Mouse (Mus musculus) CH12F3 (cell line): ENCODE data around the gene Nox3.

Experiments
- in situ Hi-C: fragments of 300-500 bp; cut with MboI; formaldehyde crosslinking; loops from 2 replicates; pipeline ENCODE4 v1.14.3; 2020; ENCODE audit warnings: low sequenced_read_pairs

Nox3 gene

DNA sequence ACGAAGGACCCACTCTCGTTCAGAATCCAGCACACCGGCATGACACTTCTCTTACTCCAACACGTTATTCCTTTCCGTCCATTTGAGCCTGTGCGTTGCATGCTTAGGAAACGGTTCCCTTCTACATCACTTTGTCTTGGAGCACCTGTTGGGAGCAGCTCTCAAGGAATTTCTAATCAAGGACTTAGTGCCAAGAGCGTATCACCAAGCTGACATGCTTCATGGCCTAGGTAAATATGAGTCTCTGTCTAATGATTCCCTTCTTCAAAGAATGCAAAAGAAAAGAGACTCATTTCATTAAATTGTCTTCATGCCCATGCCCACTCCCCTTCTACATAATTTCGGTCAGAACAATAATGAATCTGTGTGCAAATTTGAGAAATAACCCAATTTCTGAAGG is at the start of gene Nox3:
Gene Nox3 (minus strand): TSS at position 101 of the 400 bp plus-strand sequence.
- in situ Hi-C loops = no loop called here

DNA sequence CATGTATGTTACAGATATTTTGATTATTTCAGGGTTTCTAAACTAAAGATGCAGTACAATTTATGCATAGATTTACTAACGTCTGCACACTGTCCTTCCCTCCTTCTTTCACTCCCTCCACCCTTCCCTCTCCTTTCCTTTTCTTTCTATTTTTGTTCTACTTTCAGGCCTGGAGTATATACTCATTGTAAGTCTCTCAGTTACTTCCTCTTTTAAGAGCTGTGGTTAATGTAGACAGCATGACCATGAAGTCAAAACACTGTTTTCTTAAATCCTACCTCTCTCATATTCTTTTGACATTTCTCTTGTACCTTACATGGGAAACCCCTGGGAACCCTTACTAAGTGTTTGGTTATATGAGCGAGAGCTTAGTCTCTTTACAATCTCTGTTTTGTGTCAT is 48.3 kb upstream of the Nox3 start:
- in situ Hi-C loops = no loop called here

DNA sequence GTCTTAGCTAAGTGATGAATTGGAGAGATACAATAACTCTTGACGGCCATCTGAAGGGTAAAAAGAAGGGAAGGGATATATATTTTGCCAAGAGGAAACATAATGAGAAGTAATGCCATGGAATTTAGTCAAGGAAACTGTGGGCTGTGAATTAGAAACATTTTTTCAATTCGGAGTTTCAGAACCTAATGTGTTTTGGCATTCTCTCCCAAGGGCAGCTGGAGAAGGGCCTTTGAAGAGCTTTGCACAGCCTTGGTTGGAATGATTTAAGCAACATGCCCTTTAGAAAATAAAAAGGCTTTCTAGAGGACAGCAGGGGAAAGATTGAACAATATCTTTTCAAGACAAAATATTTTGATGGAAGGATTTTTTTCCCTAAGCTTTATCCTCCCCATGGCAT is 40.9 kb upstream of the Nox3 start:
- in situ Hi-C loops = no loop called here

DNA sequence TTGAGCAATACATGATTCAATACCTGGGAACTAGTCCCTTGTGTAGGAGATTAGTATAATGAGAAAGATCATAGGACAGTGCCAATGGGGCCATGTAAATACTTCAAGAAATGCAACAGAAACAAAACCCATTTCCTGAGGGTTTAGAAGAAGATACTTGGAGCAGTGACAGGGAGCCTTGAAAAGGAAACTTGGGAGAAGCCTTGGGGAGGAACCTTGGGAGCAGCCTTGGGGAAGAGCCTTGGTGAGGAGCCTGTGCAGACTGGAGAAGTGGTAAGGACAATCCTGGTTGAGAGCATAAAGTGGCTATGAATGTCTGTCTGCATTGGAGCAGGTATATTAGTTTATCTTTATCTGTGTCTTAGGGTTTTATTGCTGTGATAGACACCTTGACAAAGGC is 38.2 kb upstream of the Nox3 start:
- in situ Hi-C loops = no loop called here

DNA sequence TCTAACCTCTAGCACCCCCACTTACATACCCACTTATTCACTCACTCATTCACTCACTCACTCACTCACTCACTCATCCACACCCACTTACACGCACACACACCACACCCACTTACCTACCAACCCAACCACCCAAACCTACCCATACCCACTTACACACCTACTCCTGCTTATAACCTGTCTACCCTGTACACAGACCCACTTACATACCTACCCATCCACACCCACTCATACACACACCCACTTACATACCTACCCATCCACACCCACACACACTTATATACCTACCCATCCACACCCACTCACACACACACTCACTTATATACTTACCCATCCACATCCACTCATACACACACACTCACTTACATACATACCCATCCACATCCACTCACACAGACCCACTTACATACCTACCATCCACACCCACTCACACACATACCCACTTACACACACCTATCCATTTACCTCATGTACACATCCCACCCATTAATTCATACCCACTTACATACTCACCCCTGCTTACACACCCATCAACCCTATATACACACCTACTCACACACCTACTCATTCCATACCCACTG is 9.4 kb upstream of the Nox3 start:
- in situ Hi-C loops = no loop called here

DNA sequence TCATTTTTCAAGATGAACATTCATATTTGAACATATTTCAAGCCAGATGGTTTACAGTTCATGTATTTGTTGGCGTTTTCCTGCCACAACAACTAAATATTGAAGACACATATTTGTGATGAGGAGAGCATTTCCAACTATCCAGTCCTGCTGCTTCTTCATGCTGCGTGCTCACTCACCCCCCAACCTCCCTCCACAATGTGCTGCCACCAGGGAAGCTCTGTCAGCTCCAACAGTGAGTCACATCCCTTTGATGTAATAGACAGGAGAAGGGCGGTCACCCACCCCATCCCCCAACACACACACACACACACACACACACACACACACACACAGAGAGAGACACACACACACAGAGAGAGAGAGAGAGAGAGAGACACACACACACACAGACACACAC is 6.3 kb upstream of the Nox3 start:
- in situ Hi-C loops = no loop called here

DNA sequence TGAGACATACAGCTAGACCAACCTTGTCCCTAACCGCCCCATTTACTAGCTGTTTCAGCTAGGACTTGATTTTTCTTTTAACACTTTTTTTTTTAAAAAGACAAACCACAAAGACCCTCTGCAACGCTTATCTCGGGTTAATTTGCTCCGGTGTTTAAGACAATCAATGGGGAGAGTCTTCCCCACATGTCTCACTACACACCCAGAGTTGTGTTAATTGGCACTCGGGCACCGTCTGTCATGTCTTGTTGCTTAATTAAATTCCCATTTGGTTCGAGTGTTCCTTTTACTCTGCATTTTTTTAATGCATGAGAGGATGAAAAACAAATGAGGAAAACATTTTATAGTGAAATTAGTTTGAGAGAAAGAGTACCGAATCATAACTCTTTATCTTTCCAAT is 3.2 kb downstream of the Nox3 start:
- in situ Hi-C loops = no loop called here

DNA sequence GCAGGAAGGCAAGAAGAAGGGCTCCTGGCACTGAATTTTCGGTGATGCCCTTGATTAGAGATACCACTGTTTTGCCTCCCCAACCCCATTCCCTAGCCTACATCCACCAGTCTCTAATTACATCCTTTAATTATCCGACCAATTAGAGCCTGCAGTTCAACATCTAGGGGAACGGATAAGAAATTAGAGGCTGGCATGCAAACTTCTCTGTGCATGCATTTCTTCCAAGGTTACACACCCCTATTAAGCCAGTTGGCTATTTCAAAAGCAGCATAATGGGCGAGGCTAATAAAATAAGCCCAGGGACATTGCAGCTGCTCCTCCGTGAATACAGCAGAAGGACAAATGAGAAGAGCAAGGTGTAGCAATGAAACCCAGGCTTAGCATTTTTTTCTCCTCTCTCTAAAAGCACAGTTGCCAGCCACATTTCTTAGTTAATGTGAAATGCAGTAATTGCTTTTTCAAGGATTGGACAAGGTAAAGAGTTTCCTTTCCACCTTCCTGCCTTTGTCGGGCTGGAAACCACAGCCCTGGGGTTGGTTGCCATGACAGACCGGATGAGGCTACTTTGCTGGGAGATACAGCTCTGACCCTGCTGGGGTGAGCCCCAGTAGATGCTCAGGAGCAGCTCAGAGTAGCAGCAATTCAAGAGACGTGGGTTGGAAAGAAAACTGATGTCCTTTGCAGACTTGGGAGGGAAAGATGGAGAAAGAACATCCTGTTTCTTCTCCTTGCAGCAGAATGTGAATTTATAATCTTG is 5.4 kb downstream of the Nox3 start:
- in situ Hi-C loops = no loop called here

DNA sequence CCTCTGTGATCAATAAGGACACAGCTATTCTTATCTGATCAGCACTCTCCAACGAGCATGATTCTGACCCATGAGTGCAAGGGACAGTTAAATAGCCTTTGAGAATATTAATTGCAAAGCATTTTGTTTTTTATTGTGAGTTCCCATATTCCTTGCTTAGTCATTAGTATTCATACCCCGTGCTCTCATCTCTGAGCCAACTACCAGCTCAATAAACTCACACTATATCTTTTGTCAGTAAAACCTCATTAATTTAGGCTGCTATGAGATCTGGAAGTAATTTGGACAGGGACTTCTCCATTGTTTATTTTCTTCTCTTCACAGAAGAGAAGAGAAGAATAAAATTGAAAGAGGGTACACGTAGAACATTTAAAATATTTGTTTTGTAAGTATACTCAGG is 12.4 kb downstream of the Nox3 start:
- in situ Hi-C loops = no loop called here

DNA sequence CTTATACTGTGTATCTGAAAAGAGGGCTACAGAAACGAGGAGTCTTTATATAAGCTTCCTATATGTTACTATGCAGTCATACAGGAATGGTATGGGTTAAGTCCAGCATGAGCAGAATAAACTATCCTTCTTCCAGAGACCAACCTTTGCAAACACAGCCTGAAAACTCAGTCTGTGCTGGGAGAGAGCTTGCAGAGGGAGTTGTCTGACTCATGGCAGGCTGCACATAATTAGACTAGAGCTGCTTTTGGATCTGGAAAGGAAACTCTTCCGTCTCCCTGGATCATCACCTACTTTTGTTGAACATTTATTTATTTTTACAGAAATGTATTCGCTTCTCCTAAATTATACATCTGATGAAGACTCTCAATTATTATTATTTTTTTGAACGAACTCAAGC is 26.8 kb downstream of the Nox3 start:
- in situ Hi-C loops = no loop called here

DNA sequence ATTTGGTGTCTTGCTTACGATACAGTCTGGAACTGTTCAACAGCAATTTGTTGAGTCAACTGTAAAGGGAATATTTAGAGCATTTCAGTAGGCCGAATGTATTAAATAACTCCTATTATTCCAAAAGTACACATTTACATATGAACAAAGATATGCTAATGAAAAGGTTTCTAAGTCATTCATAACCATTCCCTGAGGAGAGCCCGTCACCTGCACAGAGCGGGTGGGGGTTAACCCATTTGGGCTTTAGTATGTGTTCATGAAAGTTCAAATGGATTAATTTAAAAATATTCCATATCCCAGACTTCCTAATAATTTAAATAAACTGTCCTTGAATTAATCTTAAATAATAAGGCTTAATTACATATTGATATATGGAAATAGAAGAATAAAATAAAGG is 28.8 kb downstream of the Nox3 start:
- in situ Hi-C loops = no loop called here

DNA sequence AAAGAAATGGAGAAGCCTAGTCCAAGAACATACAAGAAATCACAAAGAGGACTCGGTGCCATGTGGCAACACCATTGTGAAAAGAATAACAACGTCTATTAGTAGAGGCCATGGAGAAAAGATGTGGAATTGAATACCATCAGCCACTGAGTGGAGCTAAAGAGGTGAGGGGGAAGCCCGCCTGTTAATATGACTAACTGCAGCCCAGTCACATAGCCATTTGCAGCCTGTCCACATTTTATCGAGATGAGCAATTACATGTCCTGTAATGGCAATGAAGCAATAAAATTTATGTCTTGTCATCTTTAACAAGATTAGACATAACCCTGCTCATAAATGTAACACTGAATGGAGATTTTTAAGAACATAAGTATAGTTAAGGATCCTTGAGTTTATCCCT is 30.7 kb downstream of the Nox3 start:
- in situ Hi-C loops = no loop called here

DNA sequence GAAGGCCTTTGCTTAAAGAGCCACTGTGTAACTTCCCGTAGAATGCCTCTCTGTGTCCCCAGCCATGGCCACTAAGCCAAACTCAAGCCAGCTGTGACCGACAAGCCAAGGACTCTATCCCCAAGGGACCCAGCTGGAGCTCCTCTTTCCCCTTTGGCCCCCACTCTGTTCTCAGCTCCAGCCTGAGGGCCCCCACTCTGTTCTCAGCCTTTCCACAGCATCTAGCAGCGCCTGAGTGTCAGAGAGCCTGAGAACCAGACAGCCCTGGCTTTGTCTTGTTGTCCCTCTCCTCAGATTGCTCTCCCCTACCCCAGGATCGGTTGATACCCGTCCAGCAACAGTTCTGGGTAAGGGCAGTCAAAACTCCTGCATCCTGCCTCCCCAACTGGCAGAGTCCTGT is 36.6 kb downstream of the Nox3 start:
- in situ Hi-C loops = no loop called here

DNA sequence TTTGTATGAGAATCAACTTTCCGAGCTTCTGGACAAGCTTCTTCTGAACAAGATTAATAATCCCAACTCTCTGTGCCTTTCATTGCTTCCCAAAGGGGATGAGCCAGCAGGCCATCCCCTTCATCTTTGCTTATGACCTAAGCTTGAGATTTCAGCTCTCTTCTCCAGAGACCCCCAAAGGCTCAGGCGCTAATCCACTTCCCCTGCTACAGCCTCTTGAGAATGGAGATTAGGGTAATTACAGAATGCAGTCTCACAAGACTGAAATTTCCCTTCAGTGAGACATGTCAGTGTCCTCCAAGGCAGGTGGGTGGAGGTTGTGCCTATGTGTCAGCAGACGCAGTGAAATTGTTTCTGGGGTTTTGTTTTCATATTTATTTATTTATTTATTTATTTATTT is 45.7 kb downstream of the Nox3 start:
- in situ Hi-C loops = no loop called here

DNA sequence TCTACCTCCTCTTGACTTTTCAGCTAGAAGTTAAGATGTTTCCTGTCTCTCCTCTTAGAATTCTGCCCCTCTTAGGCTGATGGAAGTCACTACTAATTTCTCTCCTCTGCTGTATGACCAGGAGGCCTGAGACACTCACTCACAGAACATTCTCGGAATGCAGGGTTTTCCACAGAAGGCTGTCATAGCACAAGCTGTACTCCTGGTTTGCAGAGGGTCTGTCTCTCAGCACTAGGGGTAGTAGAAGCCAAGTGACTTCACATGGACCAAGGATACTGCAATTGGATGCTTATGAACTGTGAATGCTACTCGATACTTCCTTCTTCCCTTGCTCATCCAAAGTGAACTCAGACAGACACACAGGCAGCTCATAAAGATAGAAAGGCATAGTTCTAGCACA is 52.5 kb downstream of the Nox3 start:
- in situ Hi-C loops = no loop called here

DNA sequence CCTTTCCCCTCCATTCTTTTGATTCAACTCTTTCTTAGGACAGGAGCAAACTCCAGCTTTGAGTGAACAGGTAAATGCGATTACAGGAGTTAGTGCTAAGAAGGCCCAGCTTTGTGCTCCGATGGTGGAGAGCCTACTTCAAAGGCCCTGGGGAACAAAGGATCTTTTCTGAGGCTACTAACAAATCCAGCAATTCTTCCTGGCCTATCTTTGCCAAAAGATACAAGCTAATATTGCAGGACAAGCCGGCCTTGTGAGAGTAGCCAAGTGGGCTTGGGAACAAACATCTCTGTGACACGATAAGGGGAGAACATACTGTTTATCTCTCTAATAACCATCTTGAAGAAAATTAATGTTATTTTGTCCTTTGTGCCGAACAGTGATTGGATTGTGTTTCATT is 54.6 kb downstream of the Nox3 start:
- in situ Hi-C loops = no loop called here

DNA sequence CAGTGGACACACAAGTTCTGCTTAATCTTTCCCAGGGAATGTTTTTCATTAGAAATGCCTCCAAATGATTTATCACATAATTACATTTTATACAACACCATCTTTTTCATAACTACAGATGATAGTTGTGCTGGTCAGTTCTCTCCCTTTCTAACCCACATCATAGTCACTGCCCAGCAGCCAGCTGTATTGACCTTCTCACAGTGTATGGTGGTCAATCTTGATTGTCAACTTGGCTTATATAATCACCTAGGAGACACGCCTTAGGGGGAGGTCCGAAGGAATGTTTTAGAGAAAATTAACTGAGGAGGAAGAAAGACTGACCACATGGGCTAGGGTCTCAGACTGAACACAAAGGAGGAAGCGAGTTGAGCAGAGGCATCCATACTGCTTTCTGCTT is 57.3 kb downstream of the Nox3 start:
- in situ Hi-C loops = no loop called here

DNA sequence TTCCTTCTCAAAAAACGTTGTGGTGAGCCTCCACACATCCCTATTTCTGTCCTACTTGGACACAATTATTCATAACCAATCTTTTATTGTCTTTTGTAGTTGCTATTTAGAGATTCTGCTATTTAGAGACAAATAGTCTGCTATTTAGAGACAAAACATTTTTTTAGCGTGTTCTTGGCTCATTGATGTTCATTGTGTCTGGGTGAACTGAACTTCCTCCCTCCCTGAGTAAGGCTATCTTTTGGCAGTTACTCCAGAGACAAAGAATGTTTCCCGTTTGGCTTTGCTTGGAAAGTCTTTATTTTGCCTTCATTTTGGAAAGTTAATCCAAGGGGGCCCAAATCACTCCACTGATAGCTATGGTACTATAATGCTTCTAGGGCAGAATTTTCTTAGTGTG is 63.6 kb downstream of the Nox3 start:
- in situ Hi-C loops = no loop called here

DNA sequence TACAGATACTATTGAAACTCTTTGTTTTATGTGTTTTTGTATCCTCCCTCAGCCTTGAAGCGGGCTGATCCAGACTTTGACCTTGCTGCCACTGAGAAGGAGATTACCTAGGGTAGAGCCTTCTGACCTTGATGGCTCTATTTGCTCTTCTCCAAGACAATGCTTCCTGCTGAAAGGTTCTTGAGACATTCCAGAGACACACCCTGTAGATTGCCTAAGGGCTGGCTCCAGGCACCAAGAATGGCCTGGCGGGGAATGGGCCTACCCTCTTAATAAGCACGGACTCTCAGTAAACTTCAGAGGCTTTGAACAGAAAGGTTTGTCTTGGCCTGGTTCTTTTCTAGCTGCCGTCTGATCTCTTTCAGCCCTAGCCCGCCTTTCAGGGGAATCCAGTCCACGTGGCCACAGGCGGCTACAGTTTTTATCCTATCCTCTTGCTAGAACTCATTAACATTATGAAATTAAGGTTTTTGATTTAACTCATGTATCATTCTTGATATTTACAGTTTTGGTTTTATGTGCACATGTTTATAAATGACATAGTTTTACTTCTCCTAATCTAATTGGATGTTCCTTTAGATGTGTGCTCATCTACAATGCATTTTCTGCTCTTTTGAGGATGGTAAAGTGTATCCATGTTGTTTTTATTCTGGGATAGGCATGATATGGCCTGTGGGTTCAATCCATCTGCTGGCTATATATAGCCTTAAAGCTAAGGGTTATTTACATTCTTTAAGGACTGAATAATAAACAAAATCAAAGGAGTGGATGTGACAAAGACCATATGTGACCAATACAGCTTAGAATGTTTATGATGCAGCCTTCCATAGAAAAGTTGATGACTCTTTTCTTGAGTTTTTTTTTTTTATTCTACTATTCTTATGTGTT is 79.5 kb downstream of the Nox3 start:
- in situ Hi-C loops = no loop called here

DNA sequence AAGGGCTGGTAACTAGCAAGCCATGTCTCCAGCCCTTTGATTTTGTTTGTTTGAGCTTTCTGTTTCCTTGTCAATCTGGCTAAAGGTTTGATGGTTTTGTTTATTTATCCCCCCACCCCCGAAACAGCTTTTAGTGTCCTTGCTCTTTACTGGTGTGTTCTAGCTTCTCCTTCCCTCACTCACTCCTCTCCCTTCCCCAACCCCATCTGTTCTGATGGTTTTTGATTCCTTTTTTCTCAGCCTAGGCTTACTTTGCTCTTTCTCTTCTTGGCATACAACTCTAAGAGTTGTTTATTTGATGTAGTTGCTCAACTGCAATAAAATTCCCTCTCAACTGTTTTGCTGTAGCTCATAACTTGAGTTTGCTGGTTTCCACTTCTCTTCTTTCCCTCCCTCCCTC is 80.5 kb downstream of the Nox3 start:
- in situ Hi-C loops = no loop called here

DNA sequence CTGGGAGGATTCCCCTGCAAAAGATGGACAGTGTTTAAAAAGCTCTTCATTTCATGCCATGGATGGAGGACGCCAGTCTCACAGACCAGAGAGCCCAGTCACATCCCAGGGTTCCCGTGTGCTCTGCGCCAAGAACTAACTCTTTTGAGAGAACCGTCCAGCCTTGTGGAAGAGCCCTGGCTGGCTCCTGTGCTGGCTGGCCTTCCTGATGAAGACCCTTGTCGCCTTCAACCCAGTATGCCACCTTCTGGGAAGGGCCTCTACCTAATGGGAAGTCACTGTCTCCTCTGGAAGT is 84.3 kb downstream of the Nox3 start:
- in situ Hi-C loops = no loop called here
